Mouse (Mus musculus) testis, adult 2 months (tissue): Measurements from ENCODE around the gene Actr1a. TPM values are rescaled to one million over a fixed set of nuclear protein-coding genes. Genes with fewer than 3 reads are reported as not detected.

Experiments used
- H3K27ac ChIP-seq: fragments of 200-500 bp; 2 replicates; pipeline ENCODE4 v1.5.1; 2012; ENCODE audit warnings: low read depth, low read length; ENCODE audit not compliant: control insufficient read depth, insufficient read depth
- H3K27me3 ChIP-seq: fragments of 200-500 bp; 2 replicates; pipeline ENCODE4 v1.6.1; 2012; ENCODE audit warnings: mild to moderate bottlenecking, low read length, moderate library complexity; ENCODE audit not compliant: control insufficient read depth, insufficient read depth
- H3K36me3 ChIP-seq: fragments of 200-500 bp; 2 replicates; pipeline ENCODE4 v1.6.1; 2012; ENCODE audit warnings: mild to moderate bottlenecking, low read length; ENCODE audit not compliant: control insufficient read depth, insufficient read depth
- H3K4me1 ChIP-seq: fragments of 200-500 bp; 2 replicates; pipeline ENCODE4 v1.6.1; 2012; ENCODE audit warnings: low read length; ENCODE audit not compliant: control insufficient read depth, insufficient read depth
- H3K4me3 ChIP-seq: fragments of 200-500 bp; 2 replicates; pipeline ENCODE4 v1.5.1; 2012; ENCODE audit warnings: low read depth, mild to moderate bottlenecking, low read length, moderate library complexity, mixed read lengths; ENCODE audit not compliant: control insufficient read depth
- CTCF ChIP-seq: fragments of 200-500 bp; IDR thresholded peaks from 2 replicates; pipeline ENCODE4 v1.5.1; 2012; ENCODE audit warnings: low read depth, mild to moderate bottlenecking, inconsistent platforms, low read length, moderate library complexity; ENCODE audit not compliant: control insufficient read depth, insufficient read depth, insufficient replicate concordance
- POLR2A ChIP-seq: fragments of 200-500 bp; IDR thresholded peaks from 2 replicates; pipeline ENCODE4 v1.6.1; 2012; ENCODE audit warnings: low read depth, mild to moderate bottlenecking, inconsistent platforms, low read length, moderate library complexity; ENCODE audit not compliant: control insufficient read depth
- polyA plus RNA-seq: library from polyadenylated mRNA; depleted of rRNA; stranded (reverse); fragments of >200 nt; gene quantifications from 2 replicates; pipeline ENCODE4 v1.2.3, GENCODE M21; 2012; rRNA removed

Gene Actr1a
- polyA plus RNA-seq, 1 experiment, result 179 TPM

GRCm38 (mm10) chr19:46329951-46330350, 65.6 kb downstream of the Actr1a start:
- peaks cover 18% of the 10 kb centered on the region for H3K4me1 ChIP-seq
- 0 out of 2 replicates have a peak overlapping the region, but pooled peaks have one; percentile 5 for H3K4me3 ChIP-seq
- TF ChIP-seq POLR2A (no peak), CTCF (peak; percentile 72; the same call in 1 of the 2 replicates)

DNA sequence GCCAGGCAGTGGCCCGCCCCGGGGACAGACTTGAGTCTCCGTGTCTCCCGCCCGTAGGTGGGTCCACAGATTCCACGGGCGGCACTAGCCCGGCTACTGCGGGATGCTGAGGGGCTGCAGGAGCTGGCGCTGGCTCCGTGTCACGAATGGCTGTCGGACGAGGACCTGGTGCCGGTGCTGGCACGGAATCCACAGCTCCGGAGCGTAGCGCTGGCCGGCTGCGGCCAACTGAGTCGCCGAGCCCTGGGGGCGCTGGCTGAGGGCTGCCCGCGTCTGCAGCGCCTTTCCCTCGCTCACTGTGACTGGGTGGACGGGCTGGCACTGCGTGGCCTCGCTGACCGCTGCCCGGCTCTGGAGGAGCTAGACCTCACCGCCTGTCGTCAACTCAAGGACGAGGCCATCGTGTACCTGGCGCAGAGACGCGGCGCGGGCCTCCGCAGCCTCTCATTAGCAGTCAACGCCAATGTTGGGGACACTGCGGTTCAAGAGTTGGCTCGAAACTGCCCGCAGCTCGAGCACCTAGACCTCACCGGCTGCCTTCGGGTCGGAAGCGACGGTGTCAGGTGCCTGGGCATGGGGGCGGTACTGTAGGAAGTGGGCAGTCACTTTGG, 66.4 kb downstream of the Actr1a start:
- Histone ChIP-seq H3K27me3 (no peaks in the 10 kb centered on the region), H3K4me1 (peaks cover 18% of the 10 kb centered on the region), H3K27ac (peak overlapping the region; percentile 85; the same call in 1 of the 2 replicates), H3K36me3 (no peaks in the 10 kb centered on the region), H3K4me3 (peak overlapping the region; percentile 91)
- TF ChIP-seq CTCF (no peak), POLR2A (no peak)

More at GRCm38 (mm10) chr19:46329951-46330350, 65.6 kb downstream of the Actr1a start:
- Histone ChIP-seq H3K36me3 (no peaks in the 10 kb centered on the region), H3K27me3 (no peaks in the 10 kb centered on the region), H3K27ac (no peak overlapping the region)

- no peaks in the 10 kb centered on the region for H3K36me3 ChIP-seq
- peak within 1 kb of the TSS; percentile 85 for H3K27ac ChIP-seq
- no peaks in the 10 kb centered on the region for H3K27me3 ChIP-seq
- peak within 1 kb of the TSS; percentile 91 for H3K4me3 ChIP-seq
- TF ChIP-seq CTCF, result no peak
- TF ChIP-seq POLR2A, result peak; percentile 91
- peaks cover 18% of the 10 kb centered on the region for H3K4me1 ChIP-seq
These were observed 67.2 kb downstream of the Actr1a start, which contains the start of gene Fbxl15 for GRCm38 (mm10) chr19:46328081-46329030. Gene Fbxl15, plus strand, starts transcription at chr19:46328184.

GRCm38 (mm10) chr19:46327531-46328064, 68.0 kb downstream of the Actr1a start:
- H3K36me3 ChIP-seq, result no peaks in the 10 kb centered on the region
- H3K4me3 ChIP-seq, result peak overlapping the region; percentile 91
- no peak overlapping the region; the same call in 1 of the 2 replicates for H3K27ac ChIP-seq
- TF ChIP-seq POLR2A, result no peak
- no peaks in the 10 kb centered on the region for H3K27me3 ChIP-seq
- H3K4me1 ChIP-seq, result peaks cover 18% of the 10 kb centered on the region

Other genes with a start within 250 kb of the Actr1a start
- 0.84 and 1.2 TPM in 2 replicates for gene Pitx3, start 247.4 kb downstream of the Actr1a start, polyA plus RNA-seq
- gene Gbf1, start 243.2 kb downstream of the Actr1a start, polyA plus RNA-seq, result 142 and 162 TPM in 2 replicates
- 2.5 and 2.7 TPM in 2 replicates for gene Nfkb2, start 91.4 kb downstream of the Actr1a start, polyA plus RNA-seq
- 53.7 and 65.2 TPM in 2 replicates for gene Psd, start 68.6 kb downstream of the Actr1a start, polyA plus RNA-seq
- gene Fbxl15, start 67.6 kb downstream of the Actr1a start, polyA plus RNA-seq, result 21.5 and 23.5 TPM in 2 replicates
- 24.5 and 28.4 TPM in 2 replicates for gene Cuedc2, start 57.0 kb downstream of the Actr1a start, polyA plus RNA-seq
- gene Mfsd13a, start 54.6 kb downstream of the Actr1a start, polyA plus RNA-seq, result 20.0 and 24.3 TPM in 2 replicates
- 0.49 and 0.88 TPM in 2 replicates for gene 2310034G01Rik, start 45.4 kb downstream of the Actr1a start, polyA plus RNA-seq
- 186 and 202 TPM in 2 replicates for gene Sufu, start 1.1 kb upstream of the Actr1a start, polyA plus RNA-seq
- 2.1 and 2.6 TPM in 2 replicates for gene Trim8, start 106.0 kb upstream of the Actr1a start, polyA plus RNA-seq
- gene Arl3, start 177.4 kb upstream of the Actr1a start, polyA plus RNA-seq, result 214 and 266 TPM in 2 replicates
- 1.5 TPM in 2 replicates for gene Sfxn2, start 177.6 kb upstream of the Actr1a start, polyA plus RNA-seq
- 16.9 and 17.1 TPM in 2 replicates for gene Wbp1l, start 203.3 kb upstream of the Actr1a start, polyA plus RNA-seq